Mouse (Mus musculus) erythroblast, embryonic 14.5 days (primary cell): ENCODE results near the gene B020011L13Rik.
"Not testable (repeated sequence)": the region's sequence is repeated elsewhere in the genome, so short reads cannot be mapped to it uniquely, and the experiment has no call there.

Source experiments
- GATA1 ChIP-seq: IDR thresholded peaks from 2 replicates; pipeline ENCODE4 v1.6.1; 2012; ENCODE audit warnings: low read length, inconsistent platforms, mixed read lengths
- TAL1 ChIP-seq: IDR thresholded peaks from 3 replicates; pipeline ENCODE4 v1.6.1; 2012; ENCODE audit warnings: low read length, inconsistent platforms, mixed read lengths

DNA sequence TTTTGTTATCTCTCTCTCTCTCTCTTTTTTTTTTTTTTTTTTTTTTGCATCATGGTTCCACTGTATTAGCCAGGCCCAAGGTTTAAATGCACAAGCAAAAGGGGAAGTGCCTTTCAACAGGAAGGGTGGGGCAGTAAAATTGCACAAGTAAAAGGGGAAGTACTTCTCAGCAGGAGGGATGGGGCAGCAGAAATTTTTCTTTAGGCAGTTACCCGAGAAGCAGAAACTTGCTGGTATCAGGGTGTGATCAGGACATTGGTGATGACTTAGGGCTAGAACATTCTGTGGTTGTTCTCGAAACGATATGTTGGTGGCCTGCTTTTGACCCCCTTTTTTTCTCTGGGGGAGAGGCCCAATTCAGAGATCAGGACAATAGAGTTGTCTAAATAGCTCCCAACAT is 70.8 kb downstream of the B020011L13Rik start:
- TF ChIP-seq TAL1, GATA1: not testable (repeated sequence)
